Mouse (Mus musculus) MEL (cell line): Measurements from ENCODE around the gene Pgap3. TPM values are rescaled to one million over a fixed set of nuclear protein-coding genes. Genes with fewer than 3 reads are reported as not detected.

Experiments
- DNase-seq: peaks from one replicate; pipeline ENCODE4 v3.0.0; 2011; ENCODE audit warnings: low read depth, low spot score
- H3K27ac ChIP-seq: 2 replicates; pipeline ENCODE4 v1.5.1; 2012; ENCODE audit warnings: low read depth, mild to moderate bottlenecking, control low read depth, low read length, moderate library complexity; ENCODE audit not compliant: control insufficient read depth
- H3K27me3 ChIP-seq, 2 experiments: fragments of 150-350 bp in 1 of 2; sonication (generic) in 1 of 2; 2 replicates each; pipeline ENCODE4 v1.6.1; 2012; ENCODE audit warnings: low read length in 2 of 2, mild to moderate bottlenecking in 2 of 2, improper control_type of control experiment in 1 of 2, moderate library complexity in 1 of 2; ENCODE audit not compliant: insufficient read depth in 2 of 2, control insufficient read depth in 1 of 2
- H3K36me3 ChIP-seq, 2 experiments: 2 replicates each; pipeline ENCODE4 v1.6.1; 2012 to 2014; ENCODE audit warnings: low read length in 2 of 2, improper control_type of control experiment in 1 of 2, inconsistent platforms in 1 of 2, mild to moderate bottlenecking in 1 of 2; ENCODE audit not compliant: insufficient read depth in 2 of 2, control insufficient read depth in 1 of 2
- H3K4me1 ChIP-seq, 2 experiments: fragments of 150-350 bp in 1 of 2; sonication (generic) in 1 of 2; 2 replicates each; pipeline ENCODE4 v1.6.1; 2012; ENCODE audit warnings: low read length in 2 of 2, improper control_type of control experiment in 1 of 2, mild to moderate bottlenecking in 1 of 2; ENCODE audit not compliant: insufficient read depth in 2 of 2, control insufficient read depth in 1 of 2
- H3K4me3 ChIP-seq, 2 experiments: fragments of 150-350 bp in 1 of 2; sonication (generic) in 1 of 2; 2 replicates each; pipeline ENCODE4 v1.5.1; 2012; ENCODE audit warnings: low read depth in 2 of 2, low read length in 2 of 2, mild to moderate bottlenecking in 2 of 2, moderate library complexity in 2 of 2, control low read depth in 1 of 2, improper control_type of control experiment in 1 of 2; ENCODE audit not compliant: control insufficient read depth in 1 of 2, insufficient read depth in 1 of 2
- H3K79me2 ChIP-seq: 2 replicates; pipeline ENCODE4 v1.6.1; 2012; ENCODE audit warnings: mild to moderate bottlenecking, low read length, moderate library complexity; ENCODE audit not compliant: control insufficient read depth, poor library complexity, insufficient read depth
- H3K9ac ChIP-seq: 2 replicates; pipeline ENCODE4 v1.6.1; 2012; ENCODE audit warnings: low read depth, mild to moderate bottlenecking, control low read depth, low read length, moderate library complexity; ENCODE audit not compliant: control insufficient read depth, poor library complexity, severe bottlenecking
- H3K9me3 ChIP-seq: fragments of 150-350 bp; sonication (generic); replicated peaks from 2 replicates; pipeline ENCODE4 v1.6.1; 2012; ENCODE audit warnings: mild to moderate bottlenecking, low read length, improper control_type of control experiment, moderate library complexity; ENCODE audit not compliant: insufficient read depth
- BHLHE40 ChIP-seq: IDR thresholded peaks from 2 replicates; pipeline ENCODE4 v1.6.1; 2012; ENCODE audit warnings: low read depth, mild to moderate bottlenecking, inconsistent platforms, low read length, improper control_type of control experiment, borderline replicate concordance
- CHD2 ChIP-seq: IDR thresholded peaks from 2 replicates; pipeline ENCODE4 v1.6.1; 2011; ENCODE audit warnings: low read length, improper control_type of control experiment
- CTCF ChIP-seq, 3 experiments: IDR thresholded peaks in 2 of 3; conservative IDR thresholded peaks in 1 of 3; 2 replicates each; pipeline ENCODE4 v1.5.1; 2011 to 2012; ENCODE audit warnings: low read length in 3 of 3, low read depth in 2 of 3, mild to moderate bottlenecking in 2 of 3, improper control_type of control experiment in 1 of 3, inconsistent platforms in 1 of 3, mixed read lengths in 1 of 3, moderate library complexity in 1 of 3; ENCODE audit not compliant: control insufficient read depth in 1 of 3, insufficient read depth in 1 of 3, poor library complexity in 1 of 3, severe bottlenecking in 1 of 3
- E2F4 ChIP-seq: IDR thresholded peaks from 2 replicates; pipeline ENCODE4 v1.6.1; 2011; ENCODE audit warnings: low read depth, low read length, improper control_type of control experiment, borderline replicate concordance
- EP300 ChIP-seq, 2 experiments: IDR thresholded peaks; 2 replicates each; pipeline ENCODE4 v1.6.1; 2011; ENCODE audit warnings: improper control_type of control experiment in 2 of 2, low read length in 2 of 2, low read depth in 1 of 2, mild to moderate bottlenecking in 1 of 2
- GABPA ChIP-seq: IDR thresholded peaks from 2 replicates; pipeline ENCODE4 v1.6.1; 2012; ENCODE audit warnings: low read depth, mild to moderate bottlenecking, inconsistent platforms, low read length, improper control_type of control experiment, moderate library complexity
- HCFC1 ChIP-seq: IDR thresholded peaks from 2 replicates; pipeline ENCODE4 v1.6.1; 2012; ENCODE audit warnings: low read depth, mild to moderate bottlenecking, inconsistent platforms, low read length, improper control_type of control experiment, moderate library complexity
- JUND ChIP-seq: IDR thresholded peaks from 2 replicates; pipeline ENCODE4 v1.6.1; 2011; ENCODE audit warnings: low read depth, mild to moderate bottlenecking, improper control_type of control experiment, low read length
- KAT2A ChIP-seq: conservative IDR thresholded peaks from 2 replicates; pipeline ENCODE4 v1.6.1; 2012; ENCODE audit warnings: low read depth, low read length, improper control_type of control experiment, inconsistent platforms
- MAFK ChIP-seq: IDR thresholded peaks from 2 replicates; pipeline ENCODE4 v1.6.1; 2011; ENCODE audit warnings: low read depth, mild to moderate bottlenecking, low read length, improper control_type of control experiment, borderline replicate concordance
- MEF2A ChIP-seq: IDR thresholded peaks from 2 replicates; pipeline ENCODE4 v1.6.1; 2014; ENCODE audit warnings: low read depth, mild to moderate bottlenecking, inconsistent platforms, low read length, improper control_type of control experiment; ENCODE audit not compliant: poor library complexity, insufficient replicate concordance, severe bottlenecking; ENCODE audit errors: extremely low read depth
- MXI1 ChIP-seq: IDR thresholded peaks from 2 replicates; pipeline ENCODE4 v1.6.1; 2011; ENCODE audit warnings: mild to moderate bottlenecking, low read depth, low read length, improper control_type of control experiment
- MYC ChIP-seq: IDR thresholded peaks from 2 replicates; pipeline ENCODE4 v1.6.1; 2011; ENCODE audit warnings: low read depth, mild to moderate bottlenecking, low read length, improper control_type of control experiment, moderate library complexity
- NELFE ChIP-seq: IDR thresholded peaks from 2 replicates; pipeline ENCODE4 v1.6.1; 2011; ENCODE audit warnings: low read depth, low read length, improper control_type of control experiment
- NRF1 ChIP-seq: IDR thresholded peaks from 2 replicates; pipeline ENCODE4 v1.6.1; 2014; ENCODE audit warnings: low read depth, mild to moderate bottlenecking, inconsistent platforms, low read length, improper control_type of control experiment, moderate library complexity; ENCODE audit not compliant: poor library complexity, insufficient read depth, severe bottlenecking
- POLR2AphosphoS2 ChIP-seq: IDR thresholded peaks from 2 replicates; pipeline ENCODE4 v1.6.1; 2011; ENCODE audit warnings: low read length, improper control_type of control experiment
- RCOR1 ChIP-seq: IDR thresholded peaks from 2 replicates; pipeline ENCODE4 v1.6.1; 2012; ENCODE audit warnings: low read depth, mild to moderate bottlenecking, inconsistent platforms, low read length, improper control_type of control experiment
- SIN3A ChIP-seq: IDR thresholded peaks from 2 replicates; pipeline ENCODE4 v1.6.1; 2012; ENCODE audit warnings: low read length, improper control_type of control experiment, inconsistent platforms
- SMC3 ChIP-seq: IDR thresholded peaks from 2 replicates; pipeline ENCODE4 v1.6.1; 2011; ENCODE audit warnings: low read depth, low read length, improper control_type of control experiment
- TAL1 ChIP-seq: IDR thresholded peaks from 2 replicates; pipeline ENCODE4 v1.6.1; 2012; ENCODE audit warnings: mild to moderate bottlenecking, inconsistent platforms, low read length, moderate library complexity, mixed read lengths
- TBP ChIP-seq: IDR thresholded peaks from 2 replicates; pipeline ENCODE4 v1.8.0; 2011; ENCODE audit warnings: low read depth, low read length, improper control_type of control experiment
- TCF12 ChIP-seq: IDR thresholded peaks from 2 replicates; pipeline ENCODE4 v1.6.1; 2014; ENCODE audit warnings: low read depth, mild to moderate bottlenecking, inconsistent platforms, low read length, improper control_type of control experiment, moderate library complexity
- USF2 ChIP-seq, 2 experiments: IDR thresholded peaks; 2 replicates each; pipeline ENCODE4 v1.6.1; 2011 to 2012; ENCODE audit warnings: improper control_type of control experiment in 2 of 2, low read length in 2 of 2, borderline replicate concordance in 1 of 2, inconsistent platforms in 1 of 2, low read depth in 1 of 2, mild to moderate bottlenecking in 1 of 2; ENCODE audit not compliant: insufficient read depth in 1 of 2
- ZKSCAN1 ChIP-seq: IDR thresholded peaks from 2 replicates; pipeline ENCODE4 v1.6.1; 2012; ENCODE audit warnings: low read depth, mild to moderate bottlenecking, inconsistent platforms, low read length, improper control_type of control experiment, moderate library complexity
- ZMIZ1 ChIP-seq: IDR thresholded peaks from 2 replicates; pipeline ENCODE4 v1.6.1; 2012; ENCODE audit warnings: low read depth, mild to moderate bottlenecking, inconsistent platforms, low read length, improper control_type of control experiment, moderate library complexity
- polyA plus RNA-seq, 2 experiments: library from polyadenylated mRNA; stranded (reverse) in 1 of 2; unstranded in 1 of 2; fragments of >175 nt in 1 of 2; fragments of >200 nt in 1 of 2; gene quantifications; 2 replicates each; pipeline versions ENCODE4 v1.2.1 to v1.2.4; 2012; ENCODE audit warnings: low replicate concordance in 2 of 2, low read depth in 1 of 2; ENCODE audit not compliant: insufficient read length in 2 of 2, insufficient read depth in 1 of 2, missing spikeins in 1 of 2
- total RNA-seq: library from RNA; depleted of rRNA; stranded (reverse); fragments of 300-350 nt; gene quantifications from 2 replicates; pipeline ENCODE4 v1.2.3, GENCODE M21; 2012

Gene Pgap3
- total and polyA plus RNA-seq, 3 experiments, result 7.4 to 8.4 TPM; not detected in 1

GRCm38 (mm10) chr11:98367171-98367862 is 33.0 kb downstream of the Pgap3 start:
- TF ChIP-seq NELFE (no peak), SMC3 (no peak), CTCF (IDR thresholded peaks at IDR 0.05 in 2 of 3, conservative IDR thresholded peaks at IDR 0.05 in 1 of 3; ENCODE audit: control insufficient read depth in 1 of 3, insufficient read depth in 1 of 3, low read depth in 2 of 3, low read length in 3 of 3, poor library complexity in 1 of 3, severe bottlenecking in 1 of 3) (no peak), POLR2AphosphoS2 (no peak), JUND (no peak), TBP (no peak)
- DNase-seq, result no peak
- Histone ChIP-seq H3K36me3 (no peaks in the 10 kb centered on the region), H3K27me3 (no peaks in the 10 kb centered on the region), H3K9me3 (no peaks in the 10 kb centered on the region), H3K4me1 (no peaks in the 10 kb centered on the region), H3K79me2 (peaks cover 3% of the 10 kb centered on the region), H3K27ac (no peak overlapping the region), H3K9ac (no peak overlapping the region), H3K4me3 (no peak overlapping the region)

- H3K9ac ChIP-seq, result no peak overlapping the region
- no peak for DNase-seq
- no peak overlapping the region for H3K4me3 ChIP-seq
- no peaks in the 10 kb centered on the region for H3K9me3 ChIP-seq
- peaks cover 7% of the 10 kb centered on the region for H3K79me2 ChIP-seq
- H3K4me1 ChIP-seq, result no peaks in the 10 kb centered on the region
- H3K27me3 ChIP-seq, result no peaks in the 10 kb centered on the region
- no peaks in the 10 kb centered on the region for H3K36me3 ChIP-seq
- no peak overlapping the region for H3K27ac ChIP-seq
- TF ChIP-seq ZKSCAN1, result 0 out of 2 replicates have a peak, but pooled peaks have one; percentile 30
- TF ChIP-seq TAL1, result no peak
- TF ChIP-seq, all 39 proteins: peak for 1
Measured at GRCm38 (mm10) chr11:98366290-98366689, 34.0 kb downstream of the Pgap3 start.

DNA sequence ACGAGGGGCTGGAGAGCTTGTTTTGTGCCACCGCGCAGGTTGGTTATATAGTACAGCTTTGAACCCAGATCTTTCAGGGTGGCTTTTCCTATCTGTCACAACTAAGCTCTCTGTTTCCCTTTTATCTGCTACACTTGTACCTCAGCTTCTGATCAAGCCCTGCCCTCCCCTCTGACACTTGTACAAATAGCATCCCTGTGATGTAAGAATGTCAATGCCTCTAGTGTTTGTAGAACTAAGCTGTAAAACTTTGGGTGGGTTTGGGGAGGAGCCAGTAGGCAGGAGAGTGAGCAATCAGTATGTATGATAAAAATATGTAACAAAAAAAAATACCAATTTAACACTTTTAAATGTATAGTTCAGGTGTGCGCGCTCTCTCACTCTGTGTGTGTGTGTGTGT is 35.9 kb downstream of the Pgap3 start:
- DNase-seq, result no peak
- Histone ChIP-seq H3K9me3 (no peaks in the 10 kb centered on the region), H3K36me3 (no peaks in the 10 kb centered on the region; a peak in 1 of 4 replicates), H3K4me1 (peaks cover 0 to 2% of the 10 kb centered on the region in 2 experiments; a peak in 1 of 4 replicates), H3K9ac (no peak overlapping the region), H3K79me2 (peaks cover 22% of the 10 kb centered on the region), H3K4me3 (no peak overlapping the region), H3K27me3 (no peaks in the 10 kb centered on the region), H3K27ac (no peak overlapping the region)
- TF ChIP-seq TCF12 (no peak), RCOR1 (no peak), ZMIZ1 (no peak), MEF2A (no peak), CHD2 (no peak), KAT2A (no peak), CTCF (IDR thresholded peaks at IDR 0.05 in 2 of 3, conservative IDR thresholded peaks at IDR 0.05 in 1 of 3; ENCODE audit: control insufficient read depth in 1 of 3, insufficient read depth in 1 of 3, low read depth in 2 of 3, low read length in 3 of 3, poor library complexity in 1 of 3, severe bottlenecking in 1 of 3) (no peak), E2F4 (no peak), USF2 (IDR thresholded peaks at IDR 0.05; ENCODE audit: borderline replicate concordance in 1 of 2, insufficient read depth in 1 of 2, low read depth in 1 of 2, low read length in 2 of 2) (no peak), NRF1 (no peak), TAL1 (no peak), MAFK (no peak), SIN3A (no peak), MXI1 (no peak), BHLHE40 (no peak), EP300 (IDR thresholded peaks at IDR 0.05; ENCODE audit: low read depth in 1 of 2, low read length in 2 of 2) (no peak), GABPA (no peak), MYC (no peak), HCFC1 (no peak)
